Mouse (Mus musculus) liver, postnatal 0 days (tissue): ENCODE measurements around the gene Sacs.

ENCODE experiments used
- CTCF ChIP-seq: sonication (generic); IDR thresholded peaks from 2 replicates; pipeline ENCODE4 v1.5.1; 2016; ENCODE audit warnings: antibody characterized with exemption, low read depth
- EP300 ChIP-seq: IDR thresholded peaks from 2 replicates; pipeline ENCODE4 v1.6.1; 2016; ENCODE audit warnings: antibody characterized with exemption, low read depth, mild to moderate bottlenecking

DNA sequence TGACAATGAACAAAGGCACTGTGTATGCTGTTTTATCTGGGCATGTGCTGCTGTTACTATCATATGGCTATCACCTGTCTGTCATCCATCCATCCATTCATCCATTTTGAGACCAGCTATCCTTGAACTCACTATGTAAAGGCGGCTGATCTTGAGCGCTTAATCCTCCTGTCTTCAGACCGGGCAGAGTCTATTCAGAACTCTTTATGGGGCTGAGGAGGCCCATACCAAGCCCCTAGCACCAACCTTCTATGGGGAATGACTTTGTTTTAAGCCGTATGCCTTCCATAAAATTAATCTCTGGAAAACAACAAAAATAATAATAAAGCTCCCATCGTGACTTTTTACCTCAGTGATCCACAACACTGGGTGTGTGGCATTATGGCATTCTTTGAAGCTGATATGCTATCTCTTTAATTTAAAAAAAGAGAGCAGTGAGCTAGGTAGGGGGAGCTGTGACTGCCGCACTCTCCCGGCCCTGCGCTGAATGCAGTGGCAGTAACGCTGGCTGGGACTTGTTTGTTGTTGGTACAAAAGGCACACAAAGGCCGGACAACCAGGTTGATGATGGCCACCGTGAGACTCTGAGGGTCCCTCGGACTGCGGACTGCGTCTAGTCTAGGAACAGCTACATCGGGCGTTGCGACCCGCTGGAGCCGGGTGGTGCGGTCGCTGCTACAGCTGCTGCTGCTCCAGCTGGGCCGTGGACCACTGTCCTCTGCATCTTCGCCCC lies at the start of gene Sacs:
- TF ChIP-seq CTCF (0 out of 2 replicates have a peak, but pooled peaks have one; percentile 10), EP300 (no peak)
